Mouse (Mus musculus) heart, embryonic 10.5 days (tissue): ENCODE measurements around the gene Ywhaq. TPM values are rescaled to one million over a fixed set of nuclear protein-coding genes. Genes with fewer than 3 reads are reported as not detected.
A peak's percentile ranks its signal among the peaks of the same experiment; 100 is the strongest.
"Not testable (repeated sequence)": the region's sequence is repeated elsewhere in the genome, so short reads cannot be mapped to it uniquely, and the experiment has no call there.

ENCODE experiments used
- DNase-seq: peaks from one replicate; pipeline ENCODE4 v3.0.0-alpha.2; 2017; ENCODE audit warnings: low spot score
- H3K27ac ChIP-seq: fragments of 300-500 bp; sonication (generic); 2 replicates; pipeline ENCODE4 v1.5.1; 2016; ENCODE audit warnings: mild to moderate bottlenecking
- H3K27me3 ChIP-seq: fragments of 300-500 bp; sonication (generic); 2 replicates; pipeline ENCODE4 v1.6.1; 2016; ENCODE audit warnings: mild to moderate bottlenecking; ENCODE audit not compliant: poor library complexity, insufficient read depth, severe bottlenecking
- H3K36me3 ChIP-seq: fragments of 300-500 bp; sonication (generic); 2 replicates; pipeline ENCODE4 v1.6.1; 2016; ENCODE audit warnings: mild to moderate bottlenecking, moderate library complexity
- H3K4me1 ChIP-seq: fragments of 300-500 bp; sonication (generic); 2 replicates; pipeline ENCODE4 v1.6.1; 2016; ENCODE audit warnings: mild to moderate bottlenecking
- H3K4me3 ChIP-seq: fragments of 300-500 bp; sonication (generic); 2 replicates; pipeline ENCODE4 v1.5.1; 2016; ENCODE audit warnings: mild to moderate bottlenecking, moderate library complexity
- H3K9me3 ChIP-seq: fragments of 300-500 bp; sonication (generic); 2 replicates; pipeline ENCODE4 v1.6.1; 2016; ENCODE audit warnings: mild to moderate bottlenecking, moderate library complexity
- WGBS: fragments of 180-500 bp; shearing (Covaris S2); methylation state at CpG from one replicate; pipeline ENCODE4 v1.1.7; 2016; 5-methylcytosine and 5-hydroxymethylcytosine counted together
- polyA plus RNA-seq: library from polyadenylated mRNA; unstranded; fragments of >200 nt; fragmentation: Nextera tagmentation; extraction: Ambion mirVana; gene quantifications from 2 replicates; pipeline ENCODE4 v1.2.1, GENCODE M21; 2016

The Ywhaq gene
- polyA plus RNA-seq, 1 experiment from 2014 or later: 738 TPM

GRCm38 (mm10) chr12:21378765-21379346, 38.6 kb downstream of the Ywhaq start:
- not testable (repeated sequence) for H3K27me3 ChIP-seq, H3K4me3 ChIP-seq, H3K36me3 ChIP-seq, H3K4me1 ChIP-seq, DNase-seq, H3K27ac ChIP-seq, H3K9me3 ChIP-seq
- WGBS: 68% methylated on average over 6 of the region's 6 CpGs

GRCm38 (mm10) chr12:21375376-21376157, 41.9 kb downstream of the Ywhaq start:
- H3K4me3 ChIP-seq: no peak overlapping the region
- no peaks in the 10 kb centered on the region for H3K9me3 ChIP-seq
- no peaks in the 10 kb centered on the region for H3K27me3 ChIP-seq
- no peaks in the 10 kb centered on the region for H3K36me3 ChIP-seq
- H3K4me1 ChIP-seq: no peaks in the 10 kb centered on the region
- no peak for DNase-seq
- H3K27ac ChIP-seq: no peak overlapping the region
- 26% methylated on average over 3 of the region's 3 CpGs for WGBS

GRCm38 (mm10) chr12:21373820-21374475, 43.5 kb downstream of the Ywhaq start:
- WGBS: 4% methylated on average over 24 of the region's 24 CpGs
- H3K9me3 ChIP-seq: no peaks in the 10 kb centered on the region
- H3K27ac ChIP-seq: peak overlapping the region; percentile 96
- DNase-seq: no peak
- peak overlapping the region; percentile 74 for H3K4me3 ChIP-seq
- no peaks in the 10 kb centered on the region for H3K36me3 ChIP-seq
- no peaks in the 10 kb centered on the region for H3K27me3 ChIP-seq
- no peaks in the 10 kb centered on the region for H3K4me1 ChIP-seq

GRCm38 (mm10) chr12:21373100-21373819, 44.2 kb downstream of the Ywhaq start, which contains the start of gene Adam17:
TSS of gene Adam17 (minus strand) at chr12:21373632.
- no peaks in the 10 kb centered on the region for H3K36me3 ChIP-seq
- H3K9me3 ChIP-seq: no peaks in the 10 kb centered on the region
- peak within 1 kb of the TSS; percentile 96 for H3K27ac ChIP-seq
- WGBS: under 1% methylated on average over 55 of the region's 55 CpGs
- peak within 1 kb of the TSS; percentile 74 for H3K4me3 ChIP-seq
- DNase-seq: peak; percentile 97
- H3K27me3 ChIP-seq: no peaks in the 10 kb centered on the region
- H3K4me1 ChIP-seq: no peaks in the 10 kb centered on the region

GRCm38 (mm10) chr12:21370035-21370611, 47.3 kb downstream of the Ywhaq start:
- Histone ChIP-seq H3K27me3 (no peaks in the 10 kb centered on the region), H3K4me3 (no peak overlapping the region), H3K4me1 (no peaks in the 10 kb centered on the region), H3K36me3 (no peaks in the 10 kb centered on the region), H3K27ac (no peak overlapping the region), H3K9me3 (no peaks in the 10 kb centered on the region)
- WGBS: 93% methylated on average over 1 of the region's 1 CpGs
- DNase-seq: no peak

- no peaks in the 10 kb centered on the region for H3K4me1 ChIP-seq
- no peak overlapping the region for H3K27ac ChIP-seq
- no peak overlapping the region for H3K4me3 ChIP-seq
- no peak for DNase-seq
- WGBS: 92% methylated on average over 5 of the region's 5 CpGs
- H3K36me3 ChIP-seq: no peaks in the 10 kb centered on the region
- H3K27me3 ChIP-seq: no peaks in the 10 kb centered on the region
- no peaks in the 10 kb centered on the region for H3K9me3 ChIP-seq
These were observed 48.4 kb downstream of the Ywhaq start for GRCm38 (mm10) chr12:21369087-21369410.

GRCm38 (mm10) chr12:21368376-21369086, 48.9 kb downstream of the Ywhaq start:
- Histone ChIP-seq H3K4me3 (no peak overlapping the region), H3K36me3 (no peaks in the 10 kb centered on the region), H3K27ac (no peak overlapping the region), H3K4me1 (no peaks in the 10 kb centered on the region), H3K27me3 (no peaks in the 10 kb centered on the region), H3K9me3 (no peaks in the 10 kb centered on the region)
- 88% methylated on average over 9 of the region's 9 CpGs for WGBS
- no peak for DNase-seq

GRCm38 (mm10) chr12:21364624-21365435, 52.6 kb downstream of the Ywhaq start:
- DNase-seq: no peak
- no peak overlapping the region for H3K27ac ChIP-seq
- no peak overlapping the region for H3K4me3 ChIP-seq
- H3K36me3 ChIP-seq: peaks cover 18% of the 10 kb centered on the region; the same call in 1 of the 2 replicates
- H3K9me3 ChIP-seq: no peaks in the 10 kb centered on the region
- 73% methylated on average over 10 of the region's 10 CpGs for WGBS
- no peaks in the 10 kb centered on the region for H3K27me3 ChIP-seq
- H3K4me1 ChIP-seq: no peaks in the 10 kb centered on the region

- Histone ChIP-seq H3K27ac (no peak overlapping the region), H3K36me3 (peaks cover 18% of the 10 kb centered on the region; the same call in 1 of the 2 replicates), H3K4me1 (no peaks in the 10 kb centered on the region), H3K27me3 (no peaks in the 10 kb centered on the region), H3K4me3 (no peak overlapping the region), H3K9me3 (no peaks in the 10 kb centered on the region)
- DNase-seq: no peak
- WGBS: 95% methylated on average over 3 of the region's 3 CpGs
These were observed 54.2 kb downstream of the Ywhaq start for GRCm38 (mm10) chr12:21363195-21363594.

GRCm38 (mm10) chr12:21362686-21363085, 54.8 kb downstream of the Ywhaq start:
- H3K27me3 ChIP-seq: no peaks in the 10 kb centered on the region
- H3K36me3 ChIP-seq: peaks cover 18% of the 10 kb centered on the region; the same call in 1 of the 2 replicates
- 72% methylated on average over 2 of the region's 2 CpGs for WGBS
- no peaks in the 10 kb centered on the region for H3K4me1 ChIP-seq
- no peak overlapping the region for H3K27ac ChIP-seq
- H3K9me3 ChIP-seq: no peaks in the 10 kb centered on the region
- H3K4me3 ChIP-seq: no peak overlapping the region
- no peak for DNase-seq

GRCm38 (mm10) chr12:21353681-21354080, 63.8 kb downstream of the Ywhaq start:
- Histone ChIP-seq H3K27ac (no peak overlapping the region), H3K4me1 (no peaks in the 10 kb centered on the region), H3K36me3 (peaks cover 63% of the 10 kb centered on the region), H3K4me3 (no peak overlapping the region), H3K9me3 (no peaks in the 10 kb centered on the region), H3K27me3 (no peaks in the 10 kb centered on the region)
- no peak for DNase-seq
- 92% methylated on average over 8 of the region's 8 CpGs for WGBS
